Mouse (Mus musculus) mouse trophoblast stem cell (cell line): Measurements from ENCODE around the gene Apod.
"Not testable (repeated sequence)": the region's sequence is repeated elsewhere in the genome, so short reads cannot be mapped to it uniquely, and the experiment has no call there.

Experiments used
- in situ Hi-C, 2 experiments: fragments of 300-500 bp; cut with MseI, MboI; formaldehyde crosslinking; loops; 2 replicates in 1 of 2; 3 replicates in 1 of 2; pipeline ENCODE4 v1.15.1; 2025

Apod gene

DNA sequence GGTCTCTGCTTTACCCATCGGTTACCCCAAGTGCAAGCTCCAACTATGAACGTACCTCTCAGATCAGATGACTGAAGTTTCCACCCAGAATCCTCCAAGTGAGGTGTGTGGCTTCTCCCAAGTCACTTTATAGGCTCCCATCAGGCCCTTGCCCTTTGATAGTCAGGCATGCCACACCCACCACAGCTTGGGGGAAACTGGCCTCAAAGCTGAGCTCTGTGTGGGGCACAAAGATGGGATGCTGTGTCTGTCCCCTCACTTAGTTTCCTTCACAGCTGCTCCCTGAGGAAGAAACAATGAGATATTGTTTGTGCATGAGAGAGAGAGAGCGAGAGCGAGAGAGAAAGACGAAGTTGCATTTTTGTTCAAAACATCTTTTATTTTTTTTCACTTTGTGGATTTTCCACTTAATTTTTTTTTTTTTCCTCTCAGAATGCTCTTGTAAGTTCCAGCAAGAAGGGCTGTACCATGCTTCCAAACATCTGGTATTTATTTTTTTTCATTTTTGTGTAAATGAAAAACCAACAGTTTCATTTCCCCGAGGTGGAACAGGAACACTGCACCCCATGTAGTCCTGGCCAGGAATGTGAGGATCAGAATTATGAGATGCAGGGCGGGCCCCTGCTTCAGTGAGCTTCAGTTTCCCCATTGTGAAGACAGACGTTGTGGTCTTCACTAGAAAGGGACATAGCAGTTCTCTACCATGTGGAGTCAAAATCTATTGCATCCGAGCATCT lies at the start of gene Apod:
Apod (minus strand) TSS at position 312 of the 737 bp plus-strand sequence.
- in situ Hi-C loops = no loop called here

DNA sequence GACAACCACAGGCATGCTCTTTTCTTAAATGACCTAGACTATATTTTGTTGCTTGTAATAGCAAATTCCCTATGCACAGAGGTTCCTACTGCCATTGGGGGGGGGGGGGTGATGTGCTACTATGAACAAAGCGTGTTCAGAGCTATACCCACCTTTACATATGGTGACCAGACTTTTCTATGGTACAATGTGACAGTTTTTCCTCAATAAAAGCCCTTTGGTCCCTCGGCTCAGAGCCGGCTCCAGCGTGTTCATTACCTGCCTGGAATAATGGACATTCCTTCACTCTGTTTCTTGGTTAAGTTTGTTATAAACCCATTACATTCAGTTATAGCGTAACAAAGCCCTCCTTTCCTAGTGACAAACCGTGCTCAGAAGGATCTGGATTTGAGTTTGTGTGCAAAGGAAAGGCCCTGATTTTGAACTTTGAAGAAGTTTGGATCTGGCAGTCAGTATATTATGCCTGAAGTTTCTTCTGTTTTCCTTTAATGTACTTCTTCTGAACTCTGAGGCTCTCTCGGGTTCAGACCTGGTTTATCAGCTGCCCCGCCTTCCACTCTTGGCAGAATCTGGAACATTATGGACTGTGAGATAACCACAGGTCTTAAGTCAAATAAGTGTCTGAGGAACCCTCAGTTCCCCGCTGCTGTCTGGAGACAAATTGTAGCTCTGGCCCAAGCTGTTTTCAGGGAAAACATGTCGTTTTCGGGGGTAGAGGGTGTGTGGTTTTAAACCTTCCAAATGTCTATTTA lies 49.3 kb upstream of the Apod start:
- in situ Hi-C loops = no loop called here

DNA sequence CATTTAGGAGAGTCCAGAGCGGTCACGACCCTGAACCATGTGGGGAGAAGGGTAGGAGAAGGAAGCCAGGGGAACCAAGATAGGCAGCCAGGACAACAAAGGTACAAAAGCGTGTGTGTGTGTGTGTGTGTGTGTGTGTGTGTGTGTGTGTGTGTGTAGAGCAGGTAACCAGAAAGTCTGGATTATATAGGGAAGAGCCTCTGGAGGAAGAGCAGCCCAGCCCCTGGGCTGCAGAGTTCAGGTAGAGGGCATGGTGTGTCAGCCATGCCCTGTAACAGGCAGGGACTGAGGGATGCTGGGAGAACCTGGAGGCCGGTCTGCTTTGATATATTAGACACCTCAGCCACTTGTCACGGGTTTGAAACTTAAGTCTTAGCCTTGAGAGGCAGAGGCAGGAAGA lies 44.9 kb upstream of the Apod start:
- in situ Hi-C loops = no loop called here

DNA sequence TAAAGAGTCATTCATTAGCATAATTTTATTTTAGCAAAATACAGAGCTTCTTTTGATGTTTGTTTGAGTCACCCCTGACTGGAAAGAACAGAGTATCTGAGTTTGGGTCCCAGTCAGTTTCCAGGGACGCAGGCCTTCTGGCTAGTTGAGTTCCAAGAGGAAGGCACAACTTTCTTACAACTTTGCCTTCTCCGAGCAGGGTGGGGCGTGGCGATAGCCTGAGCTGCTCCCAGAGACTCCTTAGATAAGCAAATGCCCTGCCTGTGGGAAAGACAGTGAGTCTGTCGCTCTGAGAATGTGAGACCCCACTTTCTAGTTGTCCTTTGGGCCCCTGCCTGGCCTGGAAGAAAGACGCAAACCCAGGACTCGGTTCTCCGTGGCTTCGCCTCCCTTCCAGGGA lies 44.4 kb upstream of the Apod start:
- in situ Hi-C loops = no loop called here

DNA sequence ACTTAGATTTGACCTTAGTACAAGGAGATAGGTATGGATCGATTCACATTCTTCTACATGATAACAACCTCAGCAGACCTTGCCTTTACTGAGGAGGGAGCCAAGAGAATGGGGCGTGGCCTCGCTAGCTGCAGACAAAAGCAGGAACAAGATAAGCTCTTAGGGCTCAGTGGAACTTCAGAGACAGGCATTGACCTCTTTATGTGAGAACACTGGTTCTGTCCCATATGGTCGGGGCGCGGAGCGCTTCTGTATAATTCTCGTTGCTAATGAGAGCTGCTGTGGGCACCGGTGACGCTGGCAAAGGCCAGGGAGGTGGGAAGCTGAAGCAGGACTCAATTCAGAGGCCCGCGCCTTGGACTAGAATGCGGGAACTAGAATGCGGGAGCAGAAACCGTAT lies 44.0 kb upstream of the Apod start:
- in situ Hi-C loops = no loop called here

DNA sequence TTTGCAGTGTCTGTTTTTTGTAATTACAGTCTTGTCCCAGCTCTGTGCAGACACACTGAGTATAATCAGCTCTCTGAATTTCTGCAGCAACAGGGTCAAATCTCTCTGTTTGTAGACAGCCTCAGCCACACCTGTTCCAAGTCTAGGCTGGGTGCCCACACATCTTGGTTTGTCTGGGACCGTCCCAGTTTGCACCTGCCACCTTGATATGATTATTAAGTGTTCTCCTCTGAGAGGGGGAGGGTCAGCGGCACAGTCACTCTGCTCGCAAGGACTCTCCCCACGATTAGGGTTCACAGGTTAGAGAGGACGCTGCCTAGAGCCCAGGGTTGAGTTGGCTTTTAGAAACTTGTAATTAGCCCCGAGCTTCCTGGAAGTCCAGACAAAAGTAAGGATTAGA lies 41.3 kb upstream of the Apod start:
- in situ Hi-C loops = no loop called here

DNA sequence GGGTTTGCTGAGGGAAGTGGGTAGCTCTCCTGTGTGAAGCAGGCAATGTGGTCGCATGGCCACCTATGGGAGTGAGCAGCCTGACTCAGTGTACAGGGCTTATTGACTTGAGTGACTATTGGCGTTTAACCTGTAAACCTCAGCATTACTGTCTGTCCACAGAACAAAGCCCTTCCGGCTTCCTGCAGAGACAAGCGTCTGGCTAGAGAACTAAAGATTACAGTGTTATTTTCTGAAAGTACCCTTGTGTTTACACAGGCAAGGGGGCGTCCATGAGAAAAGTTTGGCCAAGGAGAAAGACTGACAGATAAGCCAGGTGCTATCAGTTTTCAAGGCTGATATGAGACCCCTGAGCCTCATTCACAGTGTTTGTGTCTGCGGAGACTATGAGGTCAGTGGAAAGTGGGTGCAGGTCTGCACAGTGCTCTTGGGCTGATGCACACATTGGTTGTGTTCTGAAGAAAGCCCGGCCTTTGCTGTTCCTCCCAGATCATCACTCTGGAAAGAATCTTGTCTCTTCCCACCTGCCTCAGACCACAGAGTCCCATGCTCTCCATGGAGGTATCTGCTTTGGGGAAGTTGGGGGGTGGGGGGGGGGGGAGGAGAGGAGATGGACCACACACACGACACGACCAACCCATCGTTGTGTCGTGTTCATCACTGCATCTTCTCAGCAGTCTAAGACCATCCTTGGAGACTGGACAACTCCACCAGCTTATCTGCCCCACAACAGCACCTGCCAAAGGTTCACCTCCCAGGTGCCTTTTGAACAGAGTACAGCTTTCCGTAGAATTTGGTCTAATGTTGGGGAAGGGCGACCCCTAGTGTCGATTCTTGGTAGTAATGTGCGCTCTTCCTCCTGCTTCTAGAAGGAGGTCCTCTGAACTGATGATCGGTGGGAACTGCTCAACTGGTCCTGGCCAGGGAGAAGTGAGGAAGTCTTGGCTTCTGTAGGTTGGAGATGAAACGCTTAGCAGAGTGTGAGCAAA lies 40.0 kb upstream of the Apod start:
- in situ Hi-C loops = no loop called here

DNA sequence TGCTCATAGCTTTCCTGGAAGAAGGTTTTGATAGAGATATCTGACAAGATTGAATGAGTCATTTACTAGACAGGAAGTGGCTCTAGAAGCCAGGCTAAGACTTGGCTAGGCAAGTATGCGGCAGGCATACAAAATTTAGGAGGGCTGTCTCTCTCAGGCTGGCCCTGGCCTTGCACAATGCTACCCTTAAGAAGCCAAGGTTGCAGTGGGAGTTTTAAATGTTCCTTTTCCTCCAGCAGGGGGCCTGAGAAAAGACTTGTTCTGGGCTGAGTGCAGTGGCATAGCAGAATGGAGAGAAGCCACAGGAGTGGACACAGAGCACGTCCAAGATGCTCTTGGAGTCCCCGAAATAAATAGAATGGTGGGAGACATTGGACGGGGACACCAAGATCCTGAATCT lies 38.4 kb upstream of the Apod start:
- in situ Hi-C loops = no loop called here

DNA sequence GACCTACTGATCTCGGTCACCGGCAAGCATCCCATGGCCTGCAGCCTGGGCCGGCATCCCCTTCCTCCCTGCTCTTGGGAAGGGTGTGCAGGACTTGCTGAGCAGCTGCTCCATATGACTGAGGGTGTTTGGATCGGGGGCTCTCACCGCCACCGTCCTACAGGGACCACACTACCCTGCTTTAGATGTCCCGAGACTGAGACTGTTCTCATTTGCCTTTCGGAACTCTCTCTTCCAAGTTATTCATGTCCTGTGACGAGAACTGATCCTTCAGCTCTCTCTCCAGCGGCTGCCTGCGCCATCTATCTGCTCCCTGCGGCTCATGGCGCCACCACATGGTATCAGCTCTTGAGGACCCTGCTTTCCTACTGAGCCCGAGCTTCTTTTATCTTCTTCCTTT lies 33.0 kb upstream of the Apod start:
- in situ Hi-C loops = no loop called here

DNA sequence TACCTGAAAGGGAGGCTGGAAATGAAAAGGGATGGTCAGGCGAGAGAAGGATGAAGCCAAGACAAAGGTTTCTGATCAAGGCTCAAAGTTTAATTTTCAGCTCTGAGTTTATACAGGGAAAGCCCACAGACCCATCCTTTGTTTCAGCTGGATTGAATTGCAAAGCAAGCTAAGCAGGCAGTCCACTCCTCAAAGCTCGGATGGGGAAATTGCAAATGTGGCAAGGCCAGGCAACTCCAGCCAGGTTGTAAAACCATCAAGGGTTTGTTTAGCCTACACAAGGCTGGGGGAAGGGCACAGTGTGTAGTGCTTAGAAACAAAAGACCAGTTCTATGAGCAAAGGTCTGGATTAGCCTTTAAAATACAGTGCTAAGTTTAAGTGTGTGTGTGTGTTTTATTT lies 28.4 kb upstream of the Apod start:
- in situ Hi-C loops = no loop called here

DNA sequence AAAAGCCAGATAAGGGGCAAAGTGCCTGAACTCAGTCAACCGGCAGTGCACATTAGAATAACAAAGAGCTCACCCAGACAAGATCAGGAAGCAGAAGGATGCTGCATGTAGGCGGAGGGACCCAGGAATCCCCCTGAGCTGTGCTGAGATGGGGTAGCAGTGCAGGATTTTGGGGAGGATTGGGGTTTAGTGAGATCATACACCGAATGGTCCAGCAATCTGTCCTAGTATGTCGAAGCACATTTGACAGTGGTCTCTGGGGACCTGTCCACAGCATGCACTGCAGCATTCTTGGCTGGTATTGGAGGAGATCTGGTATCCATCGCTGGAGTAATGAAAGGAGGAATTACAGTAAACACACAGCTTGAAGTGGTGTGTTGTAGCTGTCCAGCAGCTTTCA lies 27.9 kb upstream of the Apod start:
- in situ Hi-C loops = no loop called here

DNA sequence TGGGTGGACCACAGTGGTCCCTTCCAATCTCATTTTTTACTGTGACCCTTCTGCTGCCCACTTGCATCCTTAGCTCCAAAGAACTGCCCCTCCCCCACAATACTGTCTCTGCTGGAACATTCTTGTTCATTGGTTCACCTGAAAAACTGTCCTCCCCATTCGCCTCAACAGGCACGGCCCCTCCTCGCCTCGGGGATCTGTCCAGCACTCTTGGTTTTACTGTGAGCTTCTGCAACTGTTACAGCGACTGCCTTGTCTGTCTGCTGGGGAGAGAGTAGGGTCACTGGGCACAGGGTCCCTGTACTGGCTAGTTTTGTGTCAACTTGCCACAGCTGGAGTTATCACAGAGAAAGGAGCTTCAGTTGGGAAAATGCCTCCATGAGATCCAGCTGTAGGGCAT lies 24.7 kb upstream of the Apod start:
- in situ Hi-C loops = no loop called here

DNA sequence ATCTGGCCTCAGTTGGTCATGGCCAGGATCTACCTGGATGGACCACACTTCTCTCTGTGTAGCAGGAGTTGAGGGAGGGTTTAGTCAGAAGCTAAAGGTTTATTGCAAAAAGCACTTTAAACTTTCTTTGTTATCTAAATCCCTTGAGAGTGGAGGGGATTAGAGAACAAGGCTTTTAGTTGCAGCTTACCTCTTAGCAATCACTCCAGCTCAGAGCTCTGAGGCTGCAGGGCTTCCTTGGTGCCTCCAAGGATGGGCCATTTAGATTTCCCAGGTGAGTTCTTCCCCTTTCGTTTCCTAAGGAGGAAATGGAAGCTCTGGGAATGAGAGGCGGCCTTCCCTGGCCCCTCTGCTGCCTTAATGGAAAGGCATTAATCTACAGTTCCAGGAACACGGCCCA lies 23.3 kb upstream of the Apod start:
- in situ Hi-C loops = no loop called here

DNA sequence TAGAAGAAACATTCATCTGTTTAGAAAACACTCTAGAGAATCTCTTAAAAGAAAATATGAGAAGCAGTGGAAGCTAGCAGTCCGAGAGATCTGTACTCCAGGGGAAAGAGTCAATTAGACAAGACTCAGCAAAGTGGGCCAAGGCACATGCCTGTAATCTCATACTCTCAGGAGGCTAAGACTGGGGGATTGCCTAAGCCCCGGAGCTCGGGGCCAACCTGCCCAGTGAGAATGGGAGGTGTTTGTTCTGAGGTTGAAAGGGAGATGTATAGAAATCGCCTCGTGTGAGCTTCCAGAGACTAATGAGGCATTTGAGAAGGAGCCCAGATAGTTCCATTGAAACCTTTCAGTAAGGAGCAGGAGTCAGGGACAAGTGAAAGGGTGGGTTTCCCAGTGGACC lies 20.2 kb upstream of the Apod start:
- in situ Hi-C loops = no loop called here

DNA sequence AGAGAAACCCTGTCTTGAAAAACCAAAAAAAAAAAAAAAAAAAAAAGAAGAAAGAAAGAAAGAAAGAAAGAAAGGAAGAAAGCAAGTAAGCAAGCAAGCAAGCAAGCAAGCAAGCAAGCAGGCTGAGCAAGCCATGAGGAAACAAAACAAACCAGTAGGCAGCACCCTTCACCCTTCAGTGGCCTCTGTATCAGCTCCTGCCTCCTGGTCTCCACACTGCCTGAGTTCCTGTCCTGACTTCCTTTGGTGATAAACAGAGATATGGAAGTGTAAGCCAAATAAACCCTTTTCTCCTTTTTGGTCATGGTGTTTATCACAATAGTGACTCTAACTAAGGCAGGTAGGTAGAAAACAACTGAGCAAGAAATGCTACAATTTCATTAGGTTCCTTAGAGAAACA lies 18.0 kb upstream of the Apod start:
- in situ Hi-C loops = no loop called here

DNA sequence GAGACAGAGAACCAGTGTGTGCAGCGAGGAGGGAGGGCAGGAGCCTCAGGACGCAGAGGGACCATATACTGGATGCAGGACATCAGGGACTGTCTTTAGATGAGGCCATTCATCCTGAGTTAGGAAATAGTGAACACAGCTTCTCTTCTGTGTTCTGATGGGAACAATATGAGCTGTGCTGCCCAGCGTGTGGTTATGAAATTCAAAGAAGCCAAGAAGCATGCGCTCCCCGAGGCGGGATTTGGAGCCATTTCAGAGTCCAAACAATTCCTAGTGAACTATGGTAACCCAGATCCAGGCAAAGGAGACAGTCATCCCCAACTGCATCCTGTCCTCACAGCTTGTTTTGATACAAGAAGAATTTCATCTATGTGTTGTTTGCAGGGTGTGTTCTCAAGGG lies 16.4 kb upstream of the Apod start:
- in situ Hi-C loops = not testable (repeated sequence)

DNA sequence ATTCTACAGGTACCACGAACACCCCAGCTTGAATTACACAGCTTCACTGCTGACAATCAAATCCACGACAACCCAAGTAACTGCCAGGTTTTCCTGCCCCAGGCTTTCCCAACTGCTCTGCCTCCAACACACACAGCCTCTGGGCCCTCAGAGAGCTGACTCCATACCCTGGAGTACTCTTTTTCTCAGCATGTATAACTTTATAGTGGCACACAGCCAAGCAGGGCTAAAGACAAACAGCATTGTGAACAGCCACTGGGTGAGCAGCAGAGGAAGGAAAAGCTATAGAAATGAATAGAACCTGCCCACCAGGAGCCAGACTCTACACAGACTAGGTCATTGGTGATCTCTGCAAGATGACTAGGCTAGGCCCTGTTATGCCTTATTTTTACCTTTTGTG lies 15.1 kb upstream of the Apod start:
- in situ Hi-C loops = no loop called here

DNA sequence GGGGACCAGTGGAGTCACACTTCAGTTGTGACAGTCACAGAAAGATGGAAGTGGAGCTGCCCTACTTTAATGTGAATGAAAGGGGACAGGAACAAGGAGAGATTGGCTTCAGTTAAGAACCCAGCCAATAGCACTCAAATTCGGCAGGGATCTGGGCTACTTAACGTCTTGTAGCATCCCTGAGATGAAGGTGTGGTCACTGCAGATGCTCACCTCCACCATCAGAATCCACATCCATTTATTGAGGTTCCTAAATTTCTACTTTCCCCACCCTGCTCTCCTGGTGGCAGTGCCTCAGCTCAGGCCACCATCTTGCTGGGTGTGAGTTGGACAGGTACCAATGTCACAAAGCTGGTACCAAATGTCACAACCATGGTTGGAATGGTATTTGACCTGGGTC lies 13.3 kb upstream of the Apod start:
- in situ Hi-C loops = no loop called here

DNA sequence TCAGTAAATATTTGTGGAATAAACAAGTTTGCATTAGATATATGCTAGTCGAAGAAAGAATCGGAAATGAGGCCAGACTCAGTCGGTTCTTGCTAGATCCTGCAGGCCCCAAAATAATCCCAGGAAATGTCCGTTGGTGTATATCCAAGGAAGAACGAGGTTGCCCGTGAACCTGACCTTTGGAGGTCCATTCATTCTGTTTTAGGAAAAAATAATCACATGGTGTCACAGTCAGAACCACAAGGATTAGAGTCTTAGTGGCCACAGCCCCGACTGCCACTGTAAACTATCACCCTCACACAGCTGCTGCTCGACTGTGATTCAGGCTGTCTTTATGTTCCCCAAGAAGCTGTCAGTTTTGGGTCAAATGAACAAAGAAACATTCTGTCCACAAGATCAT lies 12.8 kb upstream of the Apod start:
- in situ Hi-C loops = no loop called here

DNA sequence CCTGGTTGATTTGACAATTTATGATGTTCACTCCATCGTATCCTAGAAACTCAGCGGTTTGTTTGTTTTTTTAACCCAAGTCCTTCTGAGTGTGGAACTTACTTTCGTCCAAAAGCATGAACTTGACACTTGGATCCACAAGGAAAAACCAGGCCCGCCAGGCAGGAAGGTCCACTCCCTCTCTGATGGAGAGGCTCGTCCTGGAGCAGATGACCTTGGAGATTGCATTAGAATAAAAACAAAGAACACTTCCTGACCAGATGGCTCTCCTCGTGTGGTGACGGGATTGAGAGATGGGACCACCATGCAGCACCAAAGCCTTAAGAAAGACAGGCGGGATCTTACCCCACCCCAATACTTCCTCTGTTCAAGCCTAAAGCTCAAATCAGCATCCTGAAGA lies 12.1 kb upstream of the Apod start:
- in situ Hi-C loops = no loop called here

DNA sequence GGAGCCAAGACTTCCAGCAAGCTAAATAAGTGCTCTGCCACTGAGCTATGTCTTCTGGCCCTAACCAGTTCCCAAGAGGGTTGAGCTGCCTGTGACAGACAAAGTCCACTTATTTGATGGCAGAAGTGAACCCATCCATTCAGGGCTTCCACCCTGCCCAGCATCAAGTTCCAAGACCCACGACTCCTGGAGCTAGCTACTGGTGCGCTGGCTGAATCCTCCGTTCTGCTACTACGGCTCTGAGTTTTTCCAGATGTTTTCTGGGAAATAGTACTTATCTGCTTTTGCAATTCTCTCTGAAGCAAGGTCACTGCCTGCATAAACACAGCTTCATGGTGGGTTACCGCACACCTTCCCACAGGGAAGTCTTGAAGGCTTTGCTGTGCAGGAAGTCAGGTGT lies 11.4 kb upstream of the Apod start:
- in situ Hi-C loops = no loop called here

DNA sequence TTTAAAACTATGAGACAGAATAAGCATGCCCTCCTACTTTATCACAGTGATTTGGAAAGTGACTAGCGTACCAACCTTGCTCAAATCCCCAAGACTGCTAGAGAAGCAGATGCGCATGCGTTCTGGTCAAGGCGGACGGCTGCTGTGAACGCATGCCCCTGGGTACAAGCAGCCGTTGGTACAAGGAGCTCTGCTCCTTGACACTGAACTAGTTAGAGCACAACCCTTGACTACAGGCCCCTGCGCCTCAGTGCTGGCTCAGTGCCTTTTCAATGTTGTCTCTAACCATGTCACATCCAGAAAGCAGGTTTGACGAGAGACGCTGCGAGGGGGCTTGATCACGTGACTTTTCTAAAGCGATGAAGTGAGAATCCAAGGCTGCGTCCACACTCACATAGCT lies 10.5 kb upstream of the Apod start:
- in situ Hi-C loops = no loop called here
